Mouse (Mus musculus): Measurements from ENCODE around the gene Ankrd34b. TPM values are rescaled to one million over a fixed set of nuclear protein-coding genes. Genes with fewer than 3 reads are reported as not detected.

Gene Ankrd34b
- polyA plus RNA-seq, 1 experiment from 2014 or later, result 0.10 TPM

DNA sequence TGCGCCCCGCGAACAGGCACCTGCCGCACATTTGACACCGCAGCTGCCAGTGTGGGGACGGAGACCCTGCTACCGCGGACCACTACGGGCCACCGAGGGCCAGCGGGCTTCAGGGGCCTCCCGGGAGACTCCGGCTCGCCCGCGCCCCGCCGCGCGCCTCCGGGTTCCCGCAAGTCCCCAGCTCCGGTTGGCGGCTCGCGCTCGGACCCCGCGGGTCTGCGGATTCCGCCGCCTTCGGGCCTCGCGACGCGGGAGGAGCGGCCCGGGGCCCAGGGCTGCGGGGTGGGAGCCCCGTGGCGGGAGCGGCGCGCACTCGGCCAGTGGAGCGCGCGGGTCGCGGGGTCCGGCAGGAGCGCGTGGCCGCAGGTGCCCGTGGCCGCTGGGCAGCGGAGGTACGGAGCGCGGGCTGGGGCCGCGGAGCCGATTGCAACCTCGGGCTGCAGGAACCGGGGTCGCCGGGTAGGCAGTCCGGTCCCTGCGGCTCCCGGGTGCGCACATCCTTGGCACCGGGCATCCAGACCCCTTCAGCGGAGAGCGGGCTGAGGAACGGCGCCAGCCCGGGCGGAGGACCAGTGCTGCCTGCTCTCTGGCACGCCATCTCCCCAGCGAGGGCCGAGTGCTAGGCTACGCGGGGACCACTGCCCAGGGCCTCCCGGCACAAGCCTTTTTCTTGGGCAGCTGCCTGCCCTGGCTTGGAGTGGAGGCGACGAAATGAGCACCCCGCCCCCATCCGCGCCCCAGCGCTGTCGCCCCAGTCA lies 777 bp downstream of the Ankrd34b start:
- under 1% methylated on average over 87 of the region's 92 CpGs for WGBS
- ATAC-seq, result peak; percentile 28; the same call in 1 of the 2 replicates

DNA sequence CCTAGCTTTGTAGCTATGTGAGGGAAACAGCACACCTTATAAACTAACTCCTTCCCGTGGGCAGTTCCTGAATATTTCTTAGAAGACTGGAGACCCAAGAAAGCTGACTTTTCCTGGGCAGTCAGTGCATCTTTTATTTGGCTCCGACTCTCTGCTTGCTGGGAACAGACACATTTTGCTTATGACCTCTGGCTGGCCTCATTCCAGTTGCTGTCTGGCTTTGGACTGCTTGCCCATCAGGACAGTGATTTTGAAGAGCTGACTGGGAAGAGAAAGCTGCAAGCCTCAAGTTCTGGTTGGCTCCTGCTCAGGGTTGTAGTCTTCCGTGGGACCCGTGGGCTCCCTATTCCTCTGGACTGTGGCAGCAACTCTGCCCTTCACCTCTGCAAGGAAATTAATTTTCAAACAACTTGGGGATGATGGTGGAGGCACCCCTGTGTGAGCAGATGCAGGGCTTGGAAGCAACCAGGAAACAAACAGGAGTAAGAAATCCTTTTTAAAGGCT lies 1.7 kb downstream of the Ankrd34b start:
- no peaks in the 10 kb centered on the region for H3K9me3 ChIP-seq (ENCODE audit: control insufficient read depth, low read length)
- no peak for ATAC-seq
- no peaks in the 10 kb centered on the region for H3K36me3 ChIP-seq (ENCODE audit: control insufficient read depth, insufficient read depth, low read length)
- H3K4me3 ChIP-seq (ENCODE audit: low read length), result no peak overlapping the region
- H3K27ac ChIP-seq (ENCODE audit: low read length), result no peak overlapping the region
- H3K4me1 ChIP-seq (ENCODE audit: control insufficient read depth, insufficient read depth, low read length), result peaks cover 18% of the 10 kb centered on the region
- H3K9ac ChIP-seq (ENCODE audit: low read depth, low read length), result no peak overlapping the region
- H3K4me2 ChIP-seq (ENCODE audit: low read depth, low read length), result no peak overlapping the region
- 34% methylated on average over 4 of the region's 4 CpGs for WGBS
- H3K27me3 ChIP-seq (replicated peaks; ENCODE audit: control insufficient read depth, insufficient read depth, low read length), result peaks cover 46% of the 10 kb centered on the region

More for the DNA sequence above, 777 bp downstream of the Ankrd34b start:
- H3K4me2 ChIP-seq (ENCODE audit: low read depth, low read length), result peak overlapping the region; percentile 99
- no peaks in the 10 kb centered on the region for H3K9me3 ChIP-seq (ENCODE audit: control insufficient read depth, low read length)
- peak overlapping the region; percentile 56 for H3K9ac ChIP-seq (ENCODE audit: low read depth, low read length)
- H3K4me1 ChIP-seq (ENCODE audit: control insufficient read depth, insufficient read depth, low read length), result peaks cover 18% of the 10 kb centered on the region
- H3K27ac ChIP-seq (ENCODE audit: low read length), result no peak overlapping the region
- peak overlapping the region; percentile 60 for H3K4me3 ChIP-seq (ENCODE audit: low read length)
- H3K36me3 ChIP-seq (ENCODE audit: control insufficient read depth, insufficient read depth, low read length), result no peaks in the 10 kb centered on the region
- peaks cover 46% of the 10 kb centered on the region for H3K27me3 ChIP-seq (replicated peaks; ENCODE audit: control insufficient read depth, insufficient read depth, low read length)

DNA sequence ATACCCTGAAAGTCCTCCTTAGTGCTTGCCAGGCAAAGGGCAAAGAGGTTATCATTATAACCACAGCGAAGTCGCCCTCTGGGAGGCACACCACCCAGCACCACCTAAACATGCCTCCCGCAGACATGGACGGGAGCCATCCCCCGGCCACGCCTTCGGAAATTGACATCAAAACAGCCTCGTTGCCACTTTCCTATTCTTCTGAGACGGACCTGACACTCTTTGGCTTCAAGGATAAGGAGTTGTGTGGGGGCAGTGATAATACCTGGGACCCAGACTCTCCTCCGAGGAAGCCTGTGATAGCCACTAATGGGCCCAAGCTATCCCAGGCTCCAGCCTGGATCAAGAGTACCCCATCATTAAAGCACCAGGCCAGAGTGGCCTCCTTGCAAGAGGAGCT lies 13.0 kb downstream of the Ankrd34b start:
- no peak overlapping the region for H3K4me3 ChIP-seq (ENCODE audit: low read length)
- no peaks in the 10 kb centered on the region for H3K36me3 ChIP-seq (ENCODE audit: control insufficient read depth, insufficient read depth, low read length)
- H3K27ac ChIP-seq (ENCODE audit: low read length), result no peak overlapping the region
- ATAC-seq, result no peak
- no peak overlapping the region for H3K4me2 ChIP-seq (ENCODE audit: low read depth, low read length)
- 89% methylated on average over 10 of the region's 10 CpGs for WGBS
- H3K9ac ChIP-seq (ENCODE audit: low read depth, low read length), result no peak overlapping the region
- H3K27me3 ChIP-seq (replicated peaks; ENCODE audit: control insufficient read depth, insufficient read depth, low read length), result no peaks in the 10 kb centered on the region
- H3K4me1 ChIP-seq (ENCODE audit: control insufficient read depth, insufficient read depth, low read length), result no peaks in the 10 kb centered on the region
- H3K9me3 ChIP-seq (ENCODE audit: control insufficient read depth, low read length), result no peaks in the 10 kb centered on the region

DNA sequence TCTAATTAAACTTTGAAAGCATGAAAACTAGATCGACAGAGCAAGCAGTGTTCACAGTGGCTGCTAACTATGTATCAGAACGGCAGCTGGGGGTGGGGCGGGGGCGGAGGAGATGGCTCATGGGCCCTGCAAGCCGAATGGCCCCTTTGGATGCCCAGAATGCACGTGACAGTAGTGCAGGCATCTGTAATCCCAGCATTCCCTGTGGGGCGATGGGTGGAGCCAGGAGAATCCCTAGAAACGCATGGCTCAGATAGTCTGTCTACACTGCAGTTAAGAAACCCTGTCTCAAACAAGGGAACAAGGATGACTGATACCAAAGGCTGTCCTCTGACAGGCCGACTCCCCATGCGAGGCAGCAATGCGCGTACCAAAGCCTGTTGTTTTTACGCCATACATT lies 14.6 kb downstream of the Ankrd34b start:
- WGBS, result 75% methylated on average over 13 of the region's 13 CpGs
- no peak for ATAC-seq
- Histone ChIP-seq H3K4me3 (ENCODE audit: low read length) (no peak overlapping the region), H3K4me2 (ENCODE audit: low read depth, low read length) (no peak overlapping the region), H3K36me3 (ENCODE audit: control insufficient read depth, insufficient read depth, low read length) (no peaks in the 10 kb centered on the region), H3K27ac (ENCODE audit: low read length) (no peak overlapping the region), H3K9me3 (ENCODE audit: control insufficient read depth, low read length) (no peaks in the 10 kb centered on the region), H3K4me1 (ENCODE audit: control insufficient read depth, insufficient read depth, low read length) (no peaks in the 10 kb centered on the region), H3K27me3 (replicated peaks; ENCODE audit: control insufficient read depth, insufficient read depth, low read length) (no peaks in the 10 kb centered on the region), H3K9ac (ENCODE audit: low read depth, low read length) (no peak overlapping the region)

- Histone ChIP-seq H3K36me3 (ENCODE audit: control insufficient read depth, insufficient read depth, low read length) (no peaks in the 10 kb centered on the region), H3K4me3 (ENCODE audit: low read length) (no peak overlapping the region), H3K9ac (ENCODE audit: low read depth, low read length) (no peak overlapping the region), H3K9me3 (ENCODE audit: control insufficient read depth, low read length) (no peaks in the 10 kb centered on the region), H3K4me1 (ENCODE audit: control insufficient read depth, insufficient read depth, low read length) (no peaks in the 10 kb centered on the region), H3K27me3 (replicated peaks; ENCODE audit: control insufficient read depth, insufficient read depth, low read length) (no peaks in the 10 kb centered on the region), H3K27ac (ENCODE audit: low read length) (no peak overlapping the region), H3K4me2 (ENCODE audit: low read depth, low read length) (no peak overlapping the region)
- ATAC-seq, result no peak
- 89% methylated on average over 7 of the region's 7 CpGs for WGBS
Observed at GRCm38 (mm10) chr13:92446872-92447271, 21.2 kb downstream of the Ankrd34b start.

DNA sequence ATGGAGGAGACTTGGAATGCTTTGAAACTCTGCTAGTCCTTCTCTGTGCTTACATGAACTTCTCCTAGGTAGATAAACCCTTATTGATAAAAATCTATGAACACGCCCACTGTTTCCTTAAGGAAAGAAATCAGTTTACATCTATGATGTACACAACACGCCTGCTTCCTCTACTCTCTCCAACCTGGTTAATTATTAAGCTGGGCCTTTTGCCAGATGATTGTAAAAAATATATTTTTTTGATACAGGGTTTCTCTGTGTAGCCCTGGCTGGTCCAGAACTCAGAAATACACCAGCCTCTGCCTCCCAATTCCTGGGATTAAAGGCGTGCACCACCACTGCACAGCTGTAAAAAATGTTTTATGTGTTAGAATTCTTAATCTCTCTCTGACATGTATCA lies 39.0 kb downstream of the Ankrd34b start:
- peak; percentile 79 for ATAC-seq
- H3K4me2 ChIP-seq (ENCODE audit: low read depth, low read length), result no peak overlapping the region

GRCm38 (mm10) chr13:92467891-92468290 lies 42.2 kb downstream of the Ankrd34b start:
- no peak for ATAC-seq
- H3K27ac ChIP-seq (ENCODE audit: low read length), result no peak overlapping the region
- no peaks in the 10 kb centered on the region for H3K36me3 ChIP-seq (ENCODE audit: control insufficient read depth, insufficient read depth, low read length)
- H3K4me3 ChIP-seq (ENCODE audit: low read length), result no peak overlapping the region
- no peaks in the 10 kb centered on the region for H3K27me3 ChIP-seq (replicated peaks; ENCODE audit: control insufficient read depth, insufficient read depth, low read length)
- no peak overlapping the region for H3K9ac ChIP-seq (ENCODE audit: low read depth, low read length)
- H3K9me3 ChIP-seq (ENCODE audit: control insufficient read depth, low read length), result no peaks in the 10 kb centered on the region
- H3K4me2 ChIP-seq (ENCODE audit: low read depth, low read length), result no peak overlapping the region
- WGBS, result 77% methylated on average over 9 of the region's 9 CpGs
- H3K4me1 ChIP-seq (ENCODE audit: control insufficient read depth, insufficient read depth, low read length), result no peaks in the 10 kb centered on the region

More for the DNA sequence above, 39.0 kb downstream of the Ankrd34b start:
- H3K4me1 ChIP-seq (ENCODE audit: control insufficient read depth, insufficient read depth, low read length), result no peaks in the 10 kb centered on the region
- H3K9me3 ChIP-seq (ENCODE audit: control insufficient read depth, low read length), result no peaks in the 10 kb centered on the region
- H3K27me3 ChIP-seq (replicated peaks; ENCODE audit: control insufficient read depth, insufficient read depth, low read length), result no peaks in the 10 kb centered on the region
- H3K4me3 ChIP-seq (ENCODE audit: low read length), result no peak overlapping the region
- no peaks in the 10 kb centered on the region for H3K36me3 ChIP-seq (ENCODE audit: control insufficient read depth, insufficient read depth, low read length)
- no peak overlapping the region for H3K27ac ChIP-seq (ENCODE audit: low read length)
- no peak overlapping the region for H3K9ac ChIP-seq (ENCODE audit: low read depth, low read length)
- 62% methylated on average over 3 of the region's 3 CpGs for WGBS

DNA sequence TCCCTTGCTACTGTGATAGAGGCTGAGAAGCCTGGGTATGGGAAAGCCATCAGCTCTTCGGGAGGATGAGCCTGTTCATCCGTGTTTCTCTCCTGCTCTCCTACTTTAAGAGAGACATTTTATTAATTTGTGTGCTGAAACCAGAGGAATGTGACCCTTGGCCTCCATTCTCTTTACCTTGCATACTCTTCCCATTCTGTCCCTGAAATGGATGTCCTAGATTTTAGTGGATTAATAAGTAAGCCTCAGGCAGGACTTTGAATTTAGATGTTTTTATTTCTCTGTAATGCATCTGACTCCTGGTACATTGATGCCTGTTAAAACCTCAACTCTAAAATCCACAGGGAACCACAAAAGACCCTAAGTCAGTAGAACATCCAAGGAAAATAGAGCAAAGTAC lies 43.7 kb downstream of the Ankrd34b start:
- no peaks in the 10 kb centered on the region for H3K9me3 ChIP-seq (ENCODE audit: control insufficient read depth, low read length)
- no peak overlapping the region for H3K27ac ChIP-seq (ENCODE audit: low read length)
- H3K4me2 ChIP-seq (ENCODE audit: low read depth, low read length), result no peak overlapping the region
- no peak overlapping the region for H3K4me3 ChIP-seq (ENCODE audit: low read length)
- no peak overlapping the region for H3K9ac ChIP-seq (ENCODE audit: low read depth, low read length)
- no peaks in the 10 kb centered on the region for H3K4me1 ChIP-seq (ENCODE audit: control insufficient read depth, insufficient read depth, low read length)
- WGBS, result 54% methylated on average over 2 of the region's 2 CpGs
- H3K36me3 ChIP-seq (ENCODE audit: control insufficient read depth, insufficient read depth, low read length), result no peaks in the 10 kb centered on the region
- no peaks in the 10 kb centered on the region for H3K27me3 ChIP-seq (replicated peaks; ENCODE audit: control insufficient read depth, insufficient read depth, low read length)
- ATAC-seq, result no peak

GRCm38 (mm10) chr13:92470151-92470550 lies 44.5 kb downstream of the Ankrd34b start:
- H3K9me3 ChIP-seq (ENCODE audit: control insufficient read depth, low read length), result no peaks in the 10 kb centered on the region
- no peak overlapping the region for H3K4me2 ChIP-seq (ENCODE audit: low read depth, low read length)
- H3K36me3 ChIP-seq (ENCODE audit: control insufficient read depth, insufficient read depth, low read length), result no peaks in the 10 kb centered on the region
- no peaks in the 10 kb centered on the region for H3K27me3 ChIP-seq (replicated peaks; ENCODE audit: control insufficient read depth, insufficient read depth, low read length)
- no peak overlapping the region for H3K4me3 ChIP-seq (ENCODE audit: low read length)
- no peak for ATAC-seq
- H3K9ac ChIP-seq (ENCODE audit: low read depth, low read length), result no peak overlapping the region
- no peaks in the 10 kb centered on the region for H3K4me1 ChIP-seq (ENCODE audit: control insufficient read depth, insufficient read depth, low read length)
- no peak overlapping the region for H3K27ac ChIP-seq (ENCODE audit: low read length)
- 70% methylated on average over 2 of the region's 2 CpGs for WGBS
